Mouse (Mus musculus): ENCODE data around the gene Dio1.

Gene Dio1

GRCm38 (mm10) chr4:107306966-107307365 lies at the start of gene Dio1:
TSS of gene Dio1 (minus strand) at chr4:107307169.
- in situ Hi-C loops (cut with MboI, MseI), result loop anchor here (10.0 kb wide), 1 partner anchor 712 kb away; no protein-coding TSS in a partner anchor

GRCm38 (mm10) chr4:107354543-107354942 lies 47.6 kb upstream of the Dio1 start:
- in situ Hi-C loops (cut with MboI, MseI), result no loop called here

GRCm38 (mm10) chr4:107354126-107354525 lies 47.2 kb upstream of the Dio1 start:
- in situ Hi-C loops (cut with MboI, MseI), result no loop called here

DNA sequence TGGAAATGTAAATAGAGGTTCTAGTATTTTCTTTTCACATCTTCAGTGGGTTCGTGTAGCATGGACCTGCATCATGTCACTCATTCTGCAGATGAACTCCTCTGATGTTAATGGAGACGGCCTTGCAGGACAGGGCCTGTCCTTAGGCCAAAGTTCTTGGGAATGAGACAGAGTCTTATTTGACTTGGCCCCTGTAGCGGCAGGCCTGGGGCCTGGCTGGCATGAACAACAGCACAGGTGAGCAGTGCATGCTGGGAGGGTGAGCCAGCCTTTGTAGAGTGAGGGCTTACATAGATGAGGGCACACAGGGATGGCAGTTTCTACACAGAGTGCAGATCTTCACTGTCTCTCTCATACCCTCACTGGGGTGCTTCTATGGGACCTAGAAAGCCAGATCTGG lies 46.6 kb upstream of the Dio1 start:
- in situ Hi-C loops (cut with MboI, MseI), result no loop called here

- in situ Hi-C loops (cut with MboI, MseI), result no loop called here
Measured at GRCm38 (mm10) chr4:107351368-107351767, 44.4 kb upstream of the Dio1 start.

DNA sequence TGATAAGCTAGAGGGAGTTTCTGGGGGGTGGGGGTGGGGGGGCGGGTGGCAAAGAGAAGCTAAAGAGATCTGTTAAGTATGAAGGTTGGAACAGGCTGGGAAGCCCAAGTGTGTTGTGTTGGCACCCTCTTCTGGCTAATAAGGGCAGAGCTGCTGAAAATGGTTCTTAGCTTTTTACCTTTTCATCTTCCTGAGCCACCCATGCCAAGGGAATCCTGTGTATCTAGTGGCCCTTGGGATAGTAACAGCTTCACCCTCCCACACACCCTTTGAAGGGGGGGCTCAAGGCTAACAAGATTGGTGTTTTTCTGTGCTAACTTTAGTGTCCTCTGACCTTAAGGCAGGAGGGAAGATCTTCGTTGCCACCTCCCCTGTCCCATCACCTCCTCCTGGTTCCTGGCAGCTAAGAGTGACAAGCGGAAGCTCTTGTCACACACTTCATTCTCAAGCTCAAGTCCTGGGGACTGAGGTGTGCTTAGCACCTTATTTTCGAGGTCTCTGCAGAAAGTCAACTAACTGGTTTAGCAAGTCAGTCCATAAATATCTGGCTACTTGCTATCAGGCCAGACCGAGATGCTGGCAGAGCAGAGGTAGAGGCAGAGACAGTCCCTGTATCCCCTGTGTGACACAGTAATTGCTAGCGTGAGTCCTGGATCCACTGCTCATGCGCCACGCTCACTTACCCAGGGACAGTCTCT lies 42.5 kb upstream of the Dio1 start:
- in situ Hi-C loops (cut with MboI, MseI), result loop anchor here (5.0 kb wide), 1 partner anchor 102 kb away; no protein-coding TSS in a partner anchor

- in situ Hi-C loops (cut with MboI, MseI), result loop anchor here (5.0 kb wide), 1 partner anchor 101 kb away; no protein-coding TSS in a partner anchor
Measured at GRCm38 (mm10) chr4:107348529-107349310, 41.8 kb upstream of the Dio1 start.

- in situ Hi-C loops (cut with MboI, MseI), result loop anchor here (5.0 kb wide), 1 partner anchor 100 kb away; no protein-coding TSS in a partner anchor
Measured at GRCm38 (mm10) chr4:107347221-107347620, 40.3 kb upstream of the Dio1 start.

- in situ Hi-C loops (cut with MboI, MseI), result loop anchor here (5.0 kb wide), 1 partner anchor 97 kb away; no protein-coding TSS in a partner anchor
Measured at GRCm38 (mm10) chr4:107344612-107345011, 37.6 kb upstream of the Dio1 start.

- in situ Hi-C loops (cut with MboI, MseI), result no loop called here
Measured at GRCm38 (mm10) chr4:107341354-107341753, 34.4 kb upstream of the Dio1 start.

GRCm38 (mm10) chr4:107337455-107337854 lies 30.5 kb upstream of the Dio1 start:
- in situ Hi-C loops (cut with MboI, MseI), result no loop called here

DNA sequence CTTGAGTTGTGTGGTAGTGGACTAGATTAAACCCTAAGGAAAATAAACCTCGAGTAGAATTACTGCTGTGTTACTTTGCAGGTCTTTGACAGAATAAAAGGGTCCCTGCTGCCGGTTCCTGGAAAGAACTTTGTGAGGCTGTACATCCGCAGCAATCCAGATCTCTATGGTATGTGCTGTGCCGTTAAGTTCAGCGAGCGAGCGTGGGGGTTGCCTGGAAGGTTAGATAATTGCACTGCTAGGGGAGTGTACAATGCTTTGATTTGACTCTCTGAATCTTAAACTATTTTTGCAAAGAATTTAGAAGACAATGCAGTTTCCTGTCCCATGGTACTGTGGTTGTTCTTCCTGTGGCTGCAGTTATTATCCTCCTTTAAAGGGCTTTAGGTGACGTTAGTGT lies 29.4 kb upstream of the Dio1 start:
- in situ Hi-C loops (cut with MboI, MseI), result no loop called here

GRCm38 (mm10) chr4:107333514-107333913 lies 26.5 kb upstream of the Dio1 start:
- in situ Hi-C loops (cut with MboI, MseI), result no loop called here

- in situ Hi-C loops (cut with MboI, MseI), result no loop called here
Measured at GRCm38 (mm10) chr4:107328530-107328929, 21.6 kb upstream of the Dio1 start.

DNA sequence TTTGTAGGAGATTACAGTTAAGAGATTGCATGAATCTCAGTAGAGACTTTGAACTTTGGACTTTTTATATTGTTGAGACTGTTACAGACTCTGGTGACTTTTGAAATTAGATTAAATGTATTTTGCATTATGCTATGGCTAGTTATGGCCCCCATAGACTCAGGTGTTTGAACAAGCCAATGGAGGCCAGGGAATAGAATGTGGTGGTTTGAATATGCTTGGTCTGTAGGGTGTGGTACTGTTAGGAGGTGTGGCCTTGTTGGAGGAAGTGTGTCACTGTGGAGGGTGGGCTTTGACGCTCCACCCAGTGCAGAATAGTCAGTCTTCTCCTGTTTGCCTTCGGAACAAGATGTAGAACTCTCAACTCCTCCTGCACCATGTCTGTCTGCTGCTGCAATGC lies 16.1 kb upstream of the Dio1 start:
- in situ Hi-C loops (cut with MboI, MseI), result no loop called here

DNA sequence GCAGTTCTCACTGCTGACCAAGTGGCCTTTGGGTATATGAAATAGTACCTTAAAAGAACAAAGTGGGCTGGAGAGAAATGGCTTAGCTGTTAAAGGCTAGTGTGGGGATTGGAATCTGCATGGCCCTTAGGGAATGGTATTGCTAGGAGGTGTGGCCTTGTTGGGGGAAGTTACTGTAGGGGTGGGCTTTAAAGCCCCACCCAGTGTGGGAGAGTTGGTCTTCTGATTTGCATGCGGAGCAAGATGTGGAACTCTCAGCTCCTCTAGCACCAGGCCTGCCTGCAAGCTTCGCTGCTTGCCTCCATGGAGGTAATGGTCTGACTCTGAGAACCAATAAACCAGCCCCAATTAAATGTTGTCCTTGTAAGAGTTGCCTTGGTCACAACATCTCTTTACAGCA lies 14.1 kb upstream of the Dio1 start:
- in situ Hi-C loops (cut with MboI, MseI), result no loop called here

DNA sequence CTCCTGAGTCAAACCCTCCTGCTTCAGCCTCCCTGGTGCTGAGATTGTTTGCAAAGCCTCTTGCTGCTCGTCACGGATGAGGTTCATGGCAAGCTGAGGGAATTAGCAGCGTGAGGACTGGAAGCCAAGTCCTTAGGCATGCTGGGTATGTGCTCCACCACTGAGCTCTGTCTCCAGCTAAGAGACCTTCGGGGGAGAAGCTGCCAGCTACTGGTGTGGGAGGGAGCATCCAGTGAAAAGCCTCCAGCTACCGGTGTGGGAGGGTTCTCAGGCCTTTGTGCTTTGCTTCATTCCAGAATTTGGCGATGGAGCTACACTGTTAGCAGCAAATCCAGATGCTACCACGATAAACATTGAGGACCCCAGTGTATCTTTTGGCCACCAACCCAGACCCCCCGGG lies 11.7 kb upstream of the Dio1 start:
- in situ Hi-C loops (cut with MboI, MseI), result no loop called here

GRCm38 (mm10) chr4:107314479-107314805 lies 7.5 kb upstream of the Dio1 start:
- in situ Hi-C loops (cut with MboI, MseI), result loop anchor here (5.0 kb wide), 1 partner anchor 52 kb away; no protein-coding TSS in a partner anchor

GRCm38 (mm10) chr4:107313690-107314478 lies 6.9 kb upstream of the Dio1 start, which contains the start of gene Yipf1:
TSS of gene Yipf1 (plus strand) at chr4:107314363.
- in situ Hi-C loops (cut with MboI, MseI), result loop anchor here (5.0 kb wide), 1 partner anchor 52 kb away; no protein-coding TSS in a partner anchor

DNA sequence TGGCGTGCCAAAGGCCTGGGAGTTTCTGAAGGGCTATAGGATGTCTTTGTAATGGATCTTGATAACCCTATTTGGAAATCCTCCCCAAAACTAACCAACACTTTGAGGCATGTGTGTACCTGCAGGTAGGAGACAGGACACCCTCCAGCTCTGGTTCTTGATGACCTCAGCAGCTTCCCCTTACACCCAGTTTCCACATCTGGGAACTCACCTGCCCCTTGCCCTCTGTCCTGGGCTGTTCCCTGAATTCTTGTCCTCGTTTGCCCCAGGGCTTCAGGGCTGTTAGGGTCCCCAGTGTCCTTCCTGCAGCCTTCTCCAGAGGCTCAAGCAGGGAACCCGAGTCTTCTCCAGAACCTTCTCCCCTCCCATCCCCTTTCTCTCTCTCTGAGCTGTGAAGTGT lies 3.4 kb downstream of the Dio1 start:
- in situ Hi-C loops (cut with MboI, MseI), result loop anchor here (10.0 kb wide), 1 partner anchor 709 kb away; no protein-coding TSS in a partner anchor

DNA sequence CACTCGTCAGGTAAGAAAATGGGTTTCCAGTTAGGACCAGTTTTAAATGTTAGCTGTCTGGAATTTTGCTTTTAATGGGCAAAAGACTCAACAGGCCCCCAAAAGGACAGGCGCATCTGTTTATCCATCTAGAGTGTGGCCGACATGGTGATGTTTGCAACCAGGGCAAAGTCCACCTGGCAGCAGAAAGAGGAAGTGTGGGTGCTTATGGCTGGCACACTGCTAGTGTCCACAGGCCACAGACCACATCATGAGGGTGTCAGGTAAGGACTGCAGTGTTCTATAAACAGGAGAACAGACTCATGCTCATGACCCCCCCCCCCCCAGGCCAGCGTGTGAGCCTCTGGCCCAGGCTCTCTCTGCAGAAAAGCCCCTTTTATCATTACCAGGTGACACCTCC lies 4.1 kb downstream of the Dio1 start:
- in situ Hi-C loops (cut with MboI, MseI), result loop anchor here (10.0 kb wide), 1 partner anchor 708 kb away; no protein-coding TSS in a partner anchor

GRCm38 (mm10) chr4:107302221-107302620 lies 4.7 kb downstream of the Dio1 start:
- in situ Hi-C loops (cut with MboI, MseI), result loop anchor here (10.0 kb wide), 1 partner anchor 707 kb away; no protein-coding TSS in a partner anchor

Data from T-helper 1 cell (primary cell).